Mouse (Mus musculus): ENCODE results near the gene Grid2ip.

GRCm38 (mm10) chr5:143315514-143315888 lies 41.6 kb upstream of the Grid2ip start:
- TF ChIP-seq CTCF (IDR thresholded peaks at IDR 0.05; ENCODE audit: borderline replicate concordance, insufficient read depth, low read depth, low read length) (no peak), POLR2A (IDR thresholded peaks at IDR 0.05; ENCODE audit: borderline replicate concordance, insufficient read depth, low read length) (no peak)

Data from cerebellum, adult 2 months (tissue).